Mouse (Mus musculus) granulocyte monocyte progenitor cell, adult 5-6 weeks (primary cell): Measurements from ENCODE around the gene Sf3b5. TPM values are rescaled to one million over a fixed set of nuclear protein-coding genes. Genes with fewer than 3 reads are reported as not detected.

Experiments used
- total RNA-seq, 2 experiments: library from RNA; stranded (forward) in 1 of 2; stranded (reverse) in 1 of 2; fragments of 200-712, 200-1000 nt in 1 of 2; fragments of >200 nt in 1 of 2; fragmentation: Nextera tagmentation in 1 of 2; gene quantifications; 2 replicates each; pipeline ENCODE4 v1.2.3; 2014 to 2017

The Sf3b5 gene
- total RNA-seq, 2 experiments from 2014 or later: 14.5 to 29.0 TPM

Other genes starting within 250 kb of the Sf3b5 start
- 23.3 and 28.4 TPM in 2 replicates for gene Utrn, start 136.0 kb upstream of the Sf3b5 start, total RNA-seq (2014; fragmentation: Nextera tagmentation)
- 26.6 TPM in 2 replicates for gene Utrn, start 136.0 kb upstream of the Sf3b5 start, total RNA-seq (2017)
- gene Stx11, start 41.0 kb upstream of the Sf3b5 start, total RNA-seq (2014; fragmentation: Nextera tagmentation): 7.4 and 9.1 TPM in 2 replicates
- 5.9 and 8.7 TPM in 2 replicates for gene Stx11, start 41.0 kb upstream of the Sf3b5 start, total RNA-seq (2017)
- gene Plagl1, start 55.2 kb downstream of the Sf3b5 start, total RNA-seq (2014; fragmentation: Nextera tagmentation): 0.37 TPM in 1 of 2 replicates, not detected in the other
- not detected in 2 replicates for gene Plagl1, start 55.2 kb downstream of the Sf3b5 start, total RNA-seq (2017)
- not detected in 2 replicates for gene Zc2hc1b, start 172.7 kb downstream of the Sf3b5 start, total RNA-seq (2014; fragmentation: Nextera tagmentation)
- not detected in 2 replicates for gene Zc2hc1b, start 172.7 kb downstream of the Sf3b5 start, total RNA-seq (2017)
- gene Ltv1, start 187.8 kb downstream of the Sf3b5 start, total RNA-seq (2014; fragmentation: Nextera tagmentation): 43.3 and 45.3 TPM in 2 replicates
- gene Ltv1, start 187.8 kb downstream of the Sf3b5 start, total RNA-seq (2017): 67.9 and 72.2 TPM in 2 replicates